Mouse (Mus musculus): ENCODE measurements around the gene Vav2.
A peak's percentile ranks its signal among the peaks of the same experiment; 100 is the strongest.

Vav2 gene

GRCm38 (mm10) chr2:27262984-27263383 lies 163.8 kb downstream of the Vav2 start:
- no peak for DNase-seq (ENCODE audit: low read depth)

- DNase-seq (ENCODE audit: low read depth) = peak; percentile 22
Observed at GRCm38 (mm10) chr2:27251434-27251833, 175.4 kb downstream of the Vav2 start.

GRCm38 (mm10) chr2:27248211-27248610 lies 178.6 kb downstream of the Vav2 start, which contains the start of gene Sardh:
Sardh (minus strand) TSS chr2:27248337.
- no peak for DNase-seq (ENCODE audit: low read depth)

DNA sequence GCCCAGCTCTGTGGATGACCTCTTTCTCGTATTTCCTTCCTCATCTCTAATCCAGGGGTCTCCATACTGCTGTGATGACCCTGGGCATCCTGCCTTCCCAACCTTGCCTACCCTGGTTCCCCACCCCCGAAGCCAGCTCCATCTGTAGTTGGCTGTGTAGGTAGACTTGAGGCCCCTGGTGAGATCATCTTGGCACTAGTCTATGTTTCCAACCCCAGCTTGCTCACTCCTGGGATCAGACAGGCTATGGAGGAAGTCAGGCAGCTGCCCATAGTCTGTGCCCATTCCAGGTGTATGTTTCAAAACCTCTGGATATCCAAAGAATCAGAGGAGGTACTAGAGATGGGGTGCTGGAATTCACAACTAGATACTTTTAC lies 179.4 kb downstream of the Vav2 start:
- no peak for DNase-seq (ENCODE audit: low read depth)

DNA sequence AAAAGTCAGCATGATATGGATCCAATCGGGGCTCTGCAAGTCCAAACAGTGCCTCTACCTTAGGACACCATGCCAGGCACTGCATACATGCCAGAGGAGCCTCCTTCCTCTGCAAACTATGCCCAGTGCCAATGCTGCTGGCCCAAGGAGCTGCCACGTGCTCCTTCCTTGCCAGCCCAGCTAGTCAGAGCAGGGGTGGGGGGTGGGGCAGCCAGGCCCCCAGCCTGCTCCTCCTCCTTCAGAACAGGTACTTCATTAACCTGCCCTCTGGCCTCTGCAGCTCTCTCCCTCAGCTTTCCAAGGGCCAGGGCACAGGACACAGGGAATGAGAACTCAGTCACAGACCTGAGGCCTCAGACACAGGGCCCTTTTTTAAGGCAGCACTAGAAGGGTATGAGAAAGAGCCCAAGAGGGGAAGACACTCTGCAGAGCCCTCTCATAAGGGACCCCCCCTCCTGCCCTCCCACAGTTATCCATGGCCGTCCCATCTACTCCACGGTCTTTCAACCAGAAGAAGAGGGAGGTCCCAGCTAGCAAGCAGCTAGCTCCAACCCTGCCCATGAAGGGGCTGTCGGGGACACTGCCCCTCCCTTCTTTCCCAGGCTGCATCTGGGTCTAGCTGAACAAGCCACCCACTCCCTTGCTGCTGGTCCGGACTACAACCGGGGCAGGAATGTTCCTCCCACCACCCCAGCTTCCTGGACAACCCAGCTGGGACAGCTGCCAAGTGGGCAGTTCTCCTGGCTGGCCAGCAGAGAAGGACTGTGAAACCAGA lies 179.9 kb downstream of the Vav2 start:
- peak; percentile 86 for DNase-seq (ENCODE audit: low read depth)

DNA sequence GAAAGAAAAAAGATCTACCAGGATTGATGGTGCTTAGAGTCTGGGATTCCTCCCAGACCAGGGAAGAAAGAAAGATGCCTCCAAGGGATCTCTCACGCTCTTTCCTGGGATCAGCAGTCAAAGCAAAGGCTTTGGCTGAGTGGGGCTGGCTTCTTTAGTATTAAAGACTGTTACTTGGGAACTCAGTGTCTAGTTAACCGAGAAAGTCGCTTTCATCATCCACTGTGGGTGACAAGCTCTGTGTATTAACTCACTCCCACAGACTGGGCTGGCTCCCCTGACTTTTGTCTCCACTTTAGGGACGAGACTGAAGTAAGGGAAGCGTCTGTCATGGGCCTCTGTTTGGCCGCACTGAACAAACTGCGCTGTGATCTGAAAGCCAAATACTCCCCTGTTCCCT lies 180.9 kb downstream of the Vav2 start:
- no peak for DNase-seq (ENCODE audit: low read depth)

DNA sequence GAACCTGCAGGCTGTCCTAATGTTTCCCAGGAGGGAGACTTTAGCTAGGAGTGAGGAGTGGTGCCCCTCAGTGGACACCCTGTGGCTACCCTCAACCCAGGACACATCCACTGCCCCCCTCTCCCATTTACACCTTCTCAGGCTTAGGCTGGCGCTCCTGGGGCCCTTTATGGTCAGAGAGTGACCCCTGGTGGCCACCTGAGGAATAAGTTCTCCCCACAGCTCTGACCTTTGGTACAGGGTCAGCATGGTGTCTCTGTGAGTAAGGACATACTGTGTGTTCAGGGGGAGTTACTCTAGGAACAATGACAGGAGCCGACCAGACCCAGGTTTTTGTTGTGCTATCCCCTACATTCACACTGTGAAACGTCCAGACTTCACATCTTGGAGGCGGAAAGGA lies 189.5 kb downstream of the Vav2 start:
- peak; percentile 52 for DNase-seq (ENCODE audit: low read depth)

GRCm38 (mm10) chr2:27235729-27236128 lies 191.1 kb downstream of the Vav2 start:
- DNase-seq (ENCODE audit: low read depth) = peak; percentile 46

GRCm38 (mm10) chr2:27232376-27232775 lies 194.5 kb downstream of the Vav2 start:
- DNase-seq (ENCODE audit: low read depth) = peak; percentile 72

GRCm38 (mm10) chr2:27229481-27230105 lies 197.2 kb downstream of the Vav2 start:
- no peak for DNase-seq (ENCODE audit: low read depth)

- DNase-seq (ENCODE audit: low read depth) = no peak
Observed at GRCm38 (mm10) chr2:27228809-27229480, 197.9 kb downstream of the Vav2 start.

GRCm38 (mm10) chr2:27226572-27226971 lies 200.3 kb downstream of the Vav2 start:
- no peak for DNase-seq (ENCODE audit: low read depth)

- no peak for DNase-seq (ENCODE audit: low read depth)
Observed at GRCm38 (mm10) chr2:27223012-27223421, 203.8 kb downstream of the Vav2 start.

GRCm38 (mm10) chr2:27218569-27218968 lies 208.3 kb downstream of the Vav2 start:
- no peak for DNase-seq (ENCODE audit: low read depth)

DNA sequence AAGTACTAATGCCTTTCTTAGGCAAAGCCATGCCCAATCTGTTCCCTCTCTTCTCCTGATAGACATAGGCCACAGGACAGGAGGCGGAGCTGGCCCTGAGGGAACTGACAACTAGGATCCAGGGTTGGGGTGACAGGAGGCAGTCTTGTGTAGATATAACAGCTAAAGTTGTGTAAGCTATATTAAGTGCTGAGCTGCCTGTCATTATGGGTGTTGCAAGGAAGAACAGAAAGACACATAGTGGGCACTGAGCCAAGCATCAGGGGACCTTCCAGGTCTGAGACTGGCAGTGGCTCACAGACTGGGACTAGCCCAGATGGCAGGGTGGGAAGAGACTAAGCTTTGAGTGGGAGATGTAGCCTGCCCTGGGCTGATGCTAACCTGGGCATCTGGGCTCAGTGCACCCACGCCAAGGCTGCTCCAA lies 208.7 kb downstream of the Vav2 start:
- DNase-seq (ENCODE audit: low read depth) = peak; percentile 4

GRCm38 (mm10) chr2:27215537-27215936 lies 211.3 kb downstream of the Vav2 start:
- no peak for DNase-seq (ENCODE audit: low read depth)

Data from 416B (cell line).